Mouse (Mus musculus) right cerebral cortex, postnatal 10 days (tissue): ENCODE results near the gene Cyp2d10.
"Not testable (repeated sequence)": the region's sequence is repeated elsewhere in the genome, so short reads cannot be mapped to it uniquely, and the experiment has no call there.

Experiments used
- DNase-seq, 2 experiments: peaks; one replicate each; pipeline ENCODE4 v3.0.0; 2021; ENCODE audit warnings: low spot score in 2 of 2

Gene Cyp2d10

DNA sequence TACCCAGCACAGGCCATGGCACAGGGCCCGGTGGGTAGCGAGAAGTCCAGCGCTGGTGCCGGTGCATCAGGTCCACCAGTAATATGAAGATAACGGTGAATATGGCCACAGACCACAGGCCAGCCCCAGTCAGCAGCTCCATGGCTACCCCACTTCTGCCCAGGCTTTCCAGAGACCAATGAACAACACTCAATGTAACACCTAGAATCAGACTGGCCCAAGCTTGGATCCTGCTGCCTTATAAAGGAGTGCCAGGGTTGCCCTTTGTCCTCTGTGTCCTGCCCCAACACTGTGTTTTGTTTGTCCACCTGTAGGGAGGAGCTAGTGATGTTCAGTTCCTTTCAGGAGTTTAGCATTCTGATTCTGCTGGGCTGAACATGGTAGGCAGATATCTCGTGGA, at the start of gene Cyp2d10:
Gene Cyp2d10, minus strand, starts transcription at position 215 of the 400 bp plus-strand sequence.
- DNase-seq, result no peak

DNA sequence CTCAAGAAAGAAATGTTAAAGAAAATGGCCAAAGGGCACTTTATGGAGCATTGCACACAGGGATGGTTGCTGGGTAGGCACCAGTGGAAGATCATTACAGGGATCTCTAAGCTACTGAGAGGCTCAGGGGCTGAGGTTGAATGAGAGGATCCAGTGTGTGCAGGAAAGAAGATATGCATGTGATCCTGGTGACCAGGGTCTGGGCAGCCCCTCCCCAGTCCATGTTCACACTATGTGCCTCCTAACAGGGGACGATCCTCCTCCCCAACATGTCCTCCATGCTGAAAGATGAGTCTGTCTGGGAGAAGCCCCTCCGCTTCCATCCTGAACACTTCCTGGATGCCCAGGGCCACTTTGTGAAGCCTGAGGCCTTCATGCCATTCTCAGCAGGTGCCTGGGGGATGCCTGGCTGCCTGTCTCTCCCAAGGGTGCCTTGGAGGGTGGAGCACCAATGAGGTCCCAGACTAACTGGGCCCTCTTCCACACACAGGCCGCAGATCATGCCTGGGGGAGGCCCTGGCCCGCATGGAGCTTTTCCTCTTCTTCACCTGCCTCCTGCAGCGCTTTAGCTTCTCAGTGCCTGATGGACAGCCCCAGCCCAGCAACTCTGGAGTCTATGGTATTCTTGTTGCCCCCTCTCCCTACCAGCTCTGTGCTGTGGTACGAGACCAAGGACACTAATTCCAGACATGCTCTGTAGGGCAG, 49.2 kb upstream of the Cyp2d10 start:
- not testable (repeated sequence) for DNase-seq

DNA sequence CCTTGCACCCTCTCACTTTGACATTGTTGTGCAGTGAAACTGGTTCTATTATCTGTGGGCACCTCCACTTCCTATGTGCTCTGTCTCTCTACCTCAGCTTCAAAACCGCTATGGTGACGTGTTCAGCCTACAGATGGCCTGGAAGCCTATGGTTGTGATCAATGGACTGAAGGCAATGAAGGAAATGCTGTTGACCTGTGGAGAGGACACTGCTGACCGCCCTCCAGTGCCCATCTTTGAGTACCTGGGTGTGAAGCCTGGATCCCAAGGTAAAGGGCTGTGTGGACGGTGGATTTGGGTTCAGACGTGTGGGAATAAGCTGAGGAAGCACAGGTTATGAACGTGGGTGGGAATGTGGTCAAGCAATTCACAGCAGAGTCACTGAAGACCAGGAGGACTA, 46.5 kb upstream of the Cyp2d10 start:
- DNase-seq, result not testable (repeated sequence)

DNA sequence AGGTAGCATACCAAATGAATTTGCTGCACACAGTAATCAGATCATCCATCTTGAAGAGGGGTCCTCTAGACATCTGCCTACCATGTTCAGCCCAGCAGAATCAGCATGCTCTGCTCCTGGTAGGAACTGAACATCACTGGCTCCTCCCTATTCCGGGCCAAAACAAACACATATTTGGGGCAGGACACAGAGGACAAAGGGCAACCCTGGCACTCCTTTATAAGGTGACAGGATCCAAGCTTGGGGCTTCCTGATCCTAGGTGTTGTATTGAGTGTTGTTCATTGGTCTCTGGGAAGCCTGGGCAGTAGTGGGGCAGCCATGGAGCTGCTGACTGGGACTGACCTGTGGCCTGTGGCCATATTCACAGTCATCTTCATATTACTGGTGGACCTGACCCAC, 45.1 kb upstream of the Cyp2d10 start:
- not testable (repeated sequence) for DNase-seq

DNA sequence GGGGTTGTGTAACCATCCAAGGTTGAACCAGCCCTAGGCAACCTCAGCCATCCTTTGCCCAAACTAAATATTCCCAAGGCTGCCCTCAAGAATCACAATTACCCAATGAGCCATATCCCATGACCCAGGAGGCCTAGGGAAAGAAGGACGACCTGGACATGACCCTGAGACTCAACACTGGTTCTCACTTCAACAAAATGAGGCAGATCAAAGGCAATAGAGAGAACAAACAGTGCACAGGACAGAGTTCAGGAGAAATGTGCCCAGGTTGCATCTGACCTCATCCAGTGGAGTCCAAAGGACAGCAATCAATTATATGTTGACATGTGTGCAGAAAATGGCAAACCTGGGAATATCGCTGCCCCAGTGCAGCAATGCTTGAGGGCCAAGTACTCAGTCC, 43.0 kb upstream of the Cyp2d10 start:
- DNase-seq, result not testable (repeated sequence)

DNA sequence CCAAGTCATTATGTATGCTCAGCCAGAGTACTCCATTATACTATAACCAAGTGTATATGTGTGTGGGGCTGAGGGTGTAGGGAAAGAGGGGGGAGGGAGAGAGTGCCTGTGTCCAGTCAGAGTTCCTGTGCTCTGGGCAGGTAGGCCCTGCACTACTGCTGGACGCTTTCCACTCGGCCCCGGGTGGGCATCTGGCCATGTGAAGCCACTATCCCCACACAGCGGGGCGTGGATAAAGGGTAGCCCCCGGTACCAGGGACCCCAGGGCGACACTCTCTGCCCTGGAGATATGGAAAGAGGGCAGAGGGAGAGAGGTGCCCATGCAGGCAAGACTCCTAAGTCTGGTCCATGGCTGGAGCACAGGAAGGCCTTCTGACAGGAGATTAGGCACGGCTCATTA, 38.2 kb upstream of the Cyp2d10 start:
- no peak for DNase-seq

DNA sequence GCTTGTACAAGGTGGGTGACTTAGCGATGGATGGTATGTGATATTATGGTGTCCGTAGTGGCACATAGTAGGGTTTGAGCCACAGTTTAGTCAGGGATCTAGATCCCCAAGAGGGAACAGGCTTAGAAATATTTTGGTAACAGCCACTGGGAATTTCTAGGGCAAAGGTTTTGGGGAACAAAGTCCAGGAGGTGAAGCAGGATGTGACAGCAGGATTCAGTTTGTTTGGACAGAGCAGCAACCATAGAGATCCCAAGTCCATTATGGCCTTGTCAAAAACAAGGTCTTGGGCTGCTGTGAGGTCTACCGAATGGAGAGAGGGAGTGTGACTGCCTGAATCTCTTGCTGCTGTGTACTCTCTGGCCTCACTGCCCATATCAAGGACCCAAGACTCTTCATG, 36.7 kb upstream of the Cyp2d10 start:
- DNase-seq, result no peak

DNA sequence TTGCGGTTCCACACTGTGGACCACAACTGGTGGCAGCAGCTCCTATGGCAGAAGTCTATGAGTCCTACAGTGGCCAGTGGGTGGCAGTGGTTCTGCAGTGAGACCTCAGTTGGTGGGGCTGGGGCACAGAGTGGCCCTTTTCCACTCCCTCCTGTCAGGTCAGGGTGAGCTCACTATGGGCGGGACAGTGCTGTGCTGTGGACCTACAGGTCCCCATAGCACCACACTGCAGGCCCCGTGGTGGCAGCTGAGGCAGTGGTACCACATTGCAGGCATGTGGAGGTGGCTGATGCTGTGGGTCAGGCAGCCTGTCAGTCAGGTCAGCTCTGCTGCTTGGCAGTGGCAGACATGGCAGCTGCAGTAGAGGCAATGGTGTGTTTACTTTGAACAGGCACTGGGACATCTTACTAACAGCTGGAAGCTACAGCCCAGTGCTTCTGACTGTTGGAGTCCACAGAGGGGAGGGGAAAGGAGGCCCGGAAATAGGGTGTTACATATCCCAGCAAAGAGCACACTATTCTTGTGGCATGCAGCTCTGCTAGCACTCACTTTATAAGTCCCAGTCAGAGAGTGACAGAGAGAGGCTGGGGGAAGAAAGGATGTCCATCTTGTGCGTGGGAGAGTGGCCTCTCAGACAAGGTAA, 31.1 kb upstream of the Cyp2d10 start:
- DNase-seq, result no peak

DNA sequence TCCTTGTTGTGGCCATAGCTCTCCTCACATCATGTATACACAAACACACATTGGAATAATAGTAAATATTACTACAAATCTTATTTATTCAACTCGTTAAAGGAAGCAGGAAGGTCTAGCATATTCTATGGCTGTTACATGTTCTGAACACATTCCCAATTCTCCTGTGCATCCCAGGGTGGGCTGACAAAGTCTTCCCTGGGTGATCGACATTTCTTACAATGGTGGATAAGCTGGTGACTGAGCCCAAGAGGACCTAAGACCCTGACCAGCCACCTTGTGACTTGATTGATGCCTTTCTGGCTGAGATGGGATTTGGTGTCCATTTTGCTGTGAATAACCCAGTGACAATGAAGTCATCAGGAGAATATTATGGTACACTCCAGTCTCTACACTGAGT, 28.6 kb upstream of the Cyp2d10 start:
- no peak for DNase-seq

DNA sequence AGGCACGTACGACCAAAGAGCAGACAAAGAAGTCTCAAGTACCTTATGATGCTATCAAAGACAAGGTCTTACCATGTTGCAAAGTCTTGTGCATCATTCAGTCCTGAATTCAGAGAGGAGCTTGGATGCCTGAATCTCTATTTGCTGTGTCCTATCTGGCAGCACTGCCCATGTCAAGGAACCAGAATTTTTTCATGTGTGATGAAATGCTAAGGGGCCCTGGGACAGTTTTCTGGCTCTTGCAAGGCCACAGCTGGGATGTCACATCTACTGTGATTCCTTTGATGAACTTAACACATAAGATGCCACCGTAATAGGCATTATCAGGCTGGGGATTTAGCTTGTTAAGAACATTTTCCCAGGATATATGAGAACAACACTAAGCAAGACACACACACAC, 28.0 kb upstream of the Cyp2d10 start:
- DNase-seq, result no peak

DNA sequence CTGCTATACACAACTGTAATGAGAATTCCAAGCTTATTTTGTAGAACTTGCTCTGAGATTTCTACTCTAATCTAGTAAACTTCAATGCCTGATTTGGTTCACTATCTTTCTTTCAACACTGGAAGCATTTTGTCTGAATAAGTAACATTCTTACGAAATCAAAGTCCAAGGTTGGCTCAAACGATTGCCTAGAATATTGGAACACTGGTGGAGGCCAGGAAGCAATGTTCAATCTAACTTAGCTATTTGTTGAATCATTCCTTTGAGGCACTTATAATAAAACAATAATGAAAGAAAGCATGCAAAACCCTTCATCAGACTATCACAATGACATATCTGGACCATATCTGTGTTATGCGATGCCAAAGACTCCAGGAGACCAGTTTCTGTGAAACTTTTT, 27.5 kb upstream of the Cyp2d10 start:
- DNase-seq, result no peak

DNA sequence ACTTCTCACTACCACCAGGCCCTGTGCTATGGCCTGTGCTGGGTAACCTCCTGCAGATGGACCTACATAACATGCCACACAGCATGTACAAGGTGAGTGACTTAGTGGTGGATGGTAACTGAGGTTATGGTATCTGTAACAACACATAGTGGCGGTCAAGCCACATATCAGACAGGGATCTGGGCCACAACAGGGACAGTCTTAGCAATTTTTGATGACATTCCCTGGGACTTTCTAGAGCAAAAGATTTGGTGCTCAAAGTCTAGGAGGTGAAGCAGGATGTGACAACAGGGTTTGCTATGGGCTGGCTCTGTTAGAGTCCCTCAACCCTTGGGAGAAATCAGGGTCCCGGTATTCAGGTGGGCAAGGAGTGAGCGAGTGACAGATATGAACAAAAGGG, 26.6 kb upstream of the Cyp2d10 start:
- DNase-seq, result no peak

DNA sequence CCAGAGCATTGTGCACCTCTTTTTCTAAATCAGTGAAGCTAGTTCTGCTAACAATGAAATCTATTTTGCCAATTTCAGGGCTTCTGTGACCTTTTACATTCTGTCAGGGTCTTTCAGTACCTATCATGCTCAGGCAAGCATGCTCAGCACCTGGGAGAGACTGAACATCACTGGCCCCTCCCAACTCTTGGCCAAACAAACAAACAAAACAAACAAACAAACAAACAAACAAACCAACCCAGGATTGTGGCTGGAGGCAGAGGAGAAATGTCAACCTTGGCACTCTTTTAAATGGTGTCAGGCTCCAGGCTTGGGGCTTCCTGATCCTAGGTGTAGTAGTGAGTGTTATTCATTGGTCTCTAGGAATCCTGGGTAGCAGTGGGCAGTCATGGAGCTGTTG, 26.1 kb upstream of the Cyp2d10 start, which contains the start of gene Cyp2d9:
Gene Cyp2d9, plus strand, starts transcription at position 301 of the 400 bp plus-strand sequence.
- DNase-seq, result no peak

DNA sequence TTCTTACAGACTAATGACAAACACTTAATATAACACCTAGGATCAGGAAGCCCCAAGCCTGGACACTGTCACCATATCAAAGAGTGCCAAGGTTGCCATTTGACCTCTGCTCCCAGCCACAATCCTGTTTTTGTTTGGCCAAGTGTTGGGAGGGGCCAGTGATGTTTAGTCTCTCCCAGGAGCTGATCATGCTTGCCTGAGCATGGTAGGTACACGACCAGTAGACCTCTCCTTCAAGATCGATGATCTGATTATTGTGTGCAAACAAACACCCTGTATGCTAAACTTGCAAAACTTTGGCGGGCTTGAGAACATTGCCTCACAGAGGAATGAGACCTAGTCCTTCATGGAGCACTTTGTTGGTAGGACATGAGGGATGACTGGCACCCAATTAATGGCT, 16.5 kb upstream of the Cyp2d10 start:
- DNase-seq, result no peak

DNA sequence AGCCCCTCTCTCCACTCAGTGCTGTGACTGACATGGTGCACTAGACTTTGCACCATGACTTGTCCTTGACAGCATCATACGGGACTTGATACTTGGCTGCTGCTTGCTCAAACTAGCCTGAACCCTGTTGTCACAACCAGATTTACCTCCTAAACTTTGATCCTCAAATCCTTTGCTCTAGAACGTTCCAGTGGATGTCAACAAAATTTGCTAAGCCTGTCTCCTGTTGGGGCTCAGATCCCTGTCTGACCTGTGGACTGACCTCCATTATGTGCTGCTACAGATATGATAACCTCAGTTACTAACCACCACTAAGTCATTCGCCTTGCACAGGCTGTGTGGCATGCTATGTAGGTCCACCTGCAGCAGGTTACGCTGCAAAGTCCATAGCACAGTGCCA, 15.9 kb upstream of the Cyp2d10 start:
- DNase-seq, result no peak

DNA sequence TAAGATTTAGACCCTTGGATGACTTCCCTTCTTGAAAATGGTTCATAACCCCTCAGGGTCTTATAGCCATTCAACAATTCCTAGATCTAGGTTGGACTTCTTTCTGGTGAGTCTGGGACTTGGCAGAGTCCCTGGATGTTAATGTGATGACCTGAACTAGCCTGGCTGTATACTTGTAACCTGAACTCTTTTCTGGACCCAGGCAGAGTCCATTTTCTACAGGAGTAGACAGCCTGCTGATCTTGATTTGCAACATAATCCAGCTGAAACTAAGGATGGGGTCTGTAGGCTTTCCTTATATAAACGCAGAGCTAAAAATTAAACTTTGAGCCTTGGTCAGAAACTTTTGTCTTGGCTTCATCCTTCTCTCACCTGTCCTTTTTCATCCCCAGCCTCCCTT, 11.6 kb upstream of the Cyp2d10 start:
- no peak for DNase-seq

DNA sequence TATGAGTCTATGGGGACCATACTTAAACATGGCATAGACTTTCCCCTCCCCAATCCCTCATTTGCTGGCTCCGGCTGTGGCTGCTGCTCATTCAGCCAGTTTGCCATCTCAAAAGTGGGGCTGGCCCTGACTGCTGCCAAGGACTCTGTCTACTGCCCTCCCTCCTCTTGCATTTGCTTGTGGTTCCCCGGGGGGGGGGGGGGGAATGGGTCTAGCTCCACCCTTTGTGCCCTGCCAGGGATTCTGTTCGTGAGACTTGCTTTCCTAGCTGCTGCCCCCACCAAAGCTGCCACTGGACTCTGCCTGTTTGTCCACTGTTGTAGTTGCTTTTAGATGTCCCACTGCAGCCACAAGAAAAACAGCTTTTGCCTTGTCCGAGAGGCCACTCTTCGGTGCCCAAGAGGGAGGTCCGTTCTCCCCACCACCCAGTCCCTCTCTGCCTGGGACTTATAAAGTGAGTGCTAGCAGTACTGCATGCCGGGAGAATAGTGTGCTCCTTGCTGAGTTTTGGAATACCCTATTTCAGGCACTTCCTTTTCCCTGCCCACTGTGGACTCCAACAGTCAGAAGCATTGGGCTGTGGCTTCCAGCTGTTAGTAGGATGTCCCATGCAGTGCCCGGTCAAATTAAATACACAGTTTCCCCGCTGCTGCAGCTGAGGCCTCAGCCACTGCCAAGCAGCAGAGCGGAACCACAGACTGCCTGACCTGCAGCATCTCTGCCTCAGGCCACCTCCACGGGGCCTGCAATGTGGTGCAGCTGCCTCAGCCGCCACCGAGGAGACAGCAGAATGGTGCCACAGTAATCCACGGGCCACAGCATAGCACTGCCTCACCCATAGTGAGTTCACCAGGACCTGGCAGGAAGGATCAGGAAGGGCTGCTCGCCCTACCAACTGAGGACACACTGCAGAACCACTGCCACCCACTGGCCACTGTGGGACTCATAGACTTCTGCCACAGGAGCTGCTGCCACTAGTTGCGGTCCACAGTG, 10.1 kb upstream of the Cyp2d10 start:
- peak; percentile 86 to 88 for DNase-seq

DNA sequence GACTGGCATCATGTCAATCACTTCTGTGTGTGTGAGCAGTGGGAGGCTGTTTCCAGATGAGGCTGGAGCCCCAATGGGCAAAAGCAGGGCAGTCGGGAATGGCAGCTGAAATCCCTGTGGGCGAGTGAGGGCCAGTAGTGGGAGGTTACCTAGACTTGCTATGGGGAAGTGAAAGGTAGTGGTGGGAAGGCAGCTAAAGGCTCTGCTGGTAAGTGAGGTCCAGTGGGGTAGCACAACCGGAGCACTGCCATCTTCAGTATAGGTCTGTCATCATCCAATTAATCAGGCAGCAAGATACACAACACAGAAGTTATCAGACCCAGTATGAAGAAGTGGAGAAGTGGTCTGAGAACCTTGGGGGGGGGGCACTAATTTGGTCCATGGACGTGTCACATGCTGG, 541 bp upstream of the Cyp2d10 start:
- DNase-seq, result no peak

DNA sequence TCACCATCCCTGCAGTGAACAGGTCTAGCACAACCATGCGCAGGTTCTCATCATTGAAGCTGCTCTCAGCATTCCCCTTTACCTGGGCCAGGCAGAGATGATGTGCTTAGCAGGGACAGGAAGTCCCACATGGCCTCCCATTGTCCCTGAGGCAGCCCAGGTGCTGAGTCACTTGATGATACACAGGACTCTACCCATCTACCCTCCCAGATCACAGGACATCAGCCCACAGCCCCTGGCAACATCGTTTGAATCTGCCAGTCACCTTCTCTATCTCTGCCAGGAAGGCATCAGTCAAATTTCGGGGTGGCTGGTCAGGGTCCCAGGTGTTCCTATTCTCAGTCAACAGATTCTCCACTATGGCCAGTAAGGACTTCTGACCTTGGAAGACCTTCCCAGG, 2.8 kb downstream of the Cyp2d10 start:
- DNase-seq, result no peak

DNA sequence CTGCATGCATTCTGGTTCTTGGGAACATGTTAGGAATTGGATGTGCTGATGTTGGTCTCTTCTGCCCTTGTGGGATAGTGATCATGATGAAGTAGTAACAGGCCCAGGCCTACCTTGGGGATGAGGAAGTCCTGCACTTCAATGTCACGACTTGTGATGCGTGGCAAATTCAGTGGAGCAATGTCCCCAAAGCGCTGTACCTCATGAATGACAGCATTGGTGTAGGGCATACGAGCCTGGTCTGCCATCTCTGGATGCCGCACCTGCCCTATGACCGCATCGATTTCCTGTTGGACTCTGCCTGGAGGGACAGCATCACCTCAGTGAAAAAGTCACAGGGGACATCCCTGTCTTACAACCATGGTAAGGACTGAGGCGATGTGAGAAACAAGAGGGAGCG, 3.4 kb downstream of the Cyp2d10 start:
- no peak for DNase-seq

DNA sequence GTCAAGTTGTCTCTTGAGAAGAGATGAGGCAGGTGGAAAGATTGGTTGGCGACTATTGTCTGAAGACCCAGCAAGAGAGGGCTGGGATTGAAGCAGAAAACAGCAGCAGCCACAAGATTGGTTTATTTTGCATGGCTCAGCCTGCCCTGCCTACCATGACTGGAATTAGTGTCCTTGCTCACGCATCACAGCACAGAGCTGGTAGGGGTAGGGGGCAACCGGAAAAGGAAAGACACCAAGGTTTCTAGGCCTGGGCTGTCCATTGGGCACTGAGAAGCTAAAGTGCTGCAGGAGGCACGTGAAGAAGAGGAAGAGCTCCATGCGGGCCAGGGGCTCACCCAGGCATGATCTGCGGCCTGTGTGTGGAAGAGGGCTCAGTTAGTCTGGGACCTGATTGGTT, 4.3 kb downstream of the Cyp2d10 start:
- DNase-seq, result no peak

DNA sequence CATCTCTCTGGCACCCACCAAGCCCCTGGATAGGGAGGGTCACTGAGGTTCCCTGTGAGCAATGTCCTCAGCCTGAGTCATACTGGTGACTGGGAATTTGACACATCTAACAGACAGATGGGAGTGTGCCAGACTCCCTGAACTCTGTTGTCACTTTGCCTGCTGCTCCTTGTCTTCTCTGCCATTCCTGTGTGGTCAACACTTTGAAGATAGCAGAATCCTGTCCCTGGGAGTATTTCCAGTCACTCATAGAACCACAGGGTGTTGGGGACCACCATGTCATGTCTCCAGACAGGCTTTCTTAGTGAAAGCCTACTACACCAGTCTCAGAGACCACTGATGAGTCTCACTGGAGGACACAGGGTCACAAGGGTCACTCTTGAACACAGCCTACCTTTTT, 4.9 kb downstream of the Cyp2d10 start:
- DNase-seq, result no peak
